Mouse (Mus musculus) heart, postnatal 0 days (tissue): ENCODE results near the gene Tnfrsf21.

ENCODE experiments used
- CTCF ChIP-seq: IDR thresholded peaks from 2 replicates; pipeline ENCODE4 v1.5.1; 2016; ENCODE audit warnings: antibody characterized with exemption, control low read depth, low read depth
- EP300 ChIP-seq: IDR thresholded peaks from 2 replicates; pipeline ENCODE4 v1.6.1; 2016; ENCODE audit warnings: antibody characterized with exemption, low read depth

DNA sequence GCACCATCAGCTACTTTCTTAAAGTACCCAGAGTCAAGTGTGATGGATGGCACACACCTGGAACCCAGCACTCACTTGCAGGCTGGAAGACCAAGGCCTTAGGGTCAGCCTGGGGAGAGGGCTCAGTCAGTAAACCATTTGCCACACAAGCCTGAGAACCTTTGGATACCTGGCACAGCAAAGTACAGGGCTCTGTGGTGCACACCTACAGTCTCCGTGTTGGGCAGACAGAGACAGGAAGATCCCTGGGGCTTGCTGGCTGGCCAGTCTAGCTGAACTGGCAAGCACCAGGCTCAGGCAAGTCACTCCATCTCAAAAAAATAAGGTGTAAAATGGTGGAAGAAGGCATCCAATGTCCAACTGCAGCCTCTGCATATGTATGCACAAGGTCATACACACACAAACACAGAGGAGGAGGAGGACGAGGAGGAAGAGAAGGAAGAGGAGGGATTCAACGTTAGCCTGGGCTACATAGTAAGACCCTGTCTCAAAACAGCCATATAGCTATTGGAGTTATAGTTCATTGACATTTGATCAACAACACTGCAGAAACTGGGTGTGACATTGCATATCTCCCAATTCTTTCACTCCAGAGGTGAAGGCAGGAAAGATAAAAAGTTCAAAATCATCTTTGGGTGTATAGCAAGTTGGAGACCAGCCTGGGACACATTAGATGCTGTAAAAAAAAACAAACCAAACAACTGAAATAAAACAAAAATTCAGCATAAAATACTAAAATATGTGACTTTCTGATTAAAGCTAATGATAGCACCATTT is 74.8 kb downstream of the Tnfrsf21 start:
- TF ChIP-seq CTCF (no peak), EP300 (no peak)
